Mouse (Mus musculus) brain, embryonic 14.5 days (tissue): ENCODE measurements around the gene Aplp2. TPM values are rescaled to one million over a fixed set of nuclear protein-coding genes. Genes with fewer than 3 reads are reported as not detected.
A peak's percentile ranks its signal among the peaks of the same experiment; 100 is the strongest.

ENCODE experiments used
- DNase-seq: peaks from one replicate; pipeline ENCODE4 v3.0.0-alpha.2; 2011; ENCODE audit warnings: low read depth
- CTCF ChIP-seq: fragments of 200-500 bp; IDR thresholded peaks from 2 replicates; pipeline ENCODE4 v1.5.1; 2012; ENCODE audit warnings: inconsistent platforms, mild to moderate bottlenecking, moderate library complexity, borderline replicate concordance; ENCODE audit not compliant: insufficient read depth, insufficient read length; ENCODE audit errors: extremely low read depth
- POLR2A ChIP-seq: fragments of 200-500 bp; IDR thresholded peaks from 2 replicates; pipeline ENCODE4 v1.6.1; 2012; ENCODE audit warnings: mild to moderate bottlenecking, inconsistent platforms, borderline replicate concordance; ENCODE audit not compliant: poor library complexity, insufficient read depth, insufficient read length, severe bottlenecking; ENCODE audit errors: extremely low read depth
- polyA plus RNA-seq: library from polyadenylated mRNA; depleted of rRNA; stranded (reverse); fragments of >200 nt; gene quantifications from 2 replicates; pipeline ENCODE4 v1.2.3, GENCODE M21; 2012; rRNA removed

The Aplp2 gene
- polyA plus RNA-seq, result 307 and 363 TPM in 2 replicates

- TF ChIP-seq CTCF (no peak), POLR2A (peak; percentile 84)
- peak; percentile 100 for DNase-seq
Observed at GRCm38 (mm10) chr9:31211690-31212499, at the start of gene Aplp2. TSS of gene Aplp2 (minus strand) at chr9:31211815.

GRCm38 (mm10) chr9:31260219-31260618 lies 48.6 kb upstream of the Aplp2 start:
- TF ChIP-seq POLR2A (no peak), CTCF (no peak)
- no peak for DNase-seq

- TF ChIP-seq CTCF (no peak), POLR2A (no peak)
- DNase-seq, result no peak
Observed at GRCm38 (mm10) chr9:31258237-31258636, 46.6 kb upstream of the Aplp2 start.

- no peak for TF ChIP-seq POLR2A
- no peak for TF ChIP-seq CTCF
- DNase-seq, result no peak
Observed at GRCm38 (mm10) chr9:31255953-31256352, 44.3 kb upstream of the Aplp2 start.

GRCm38 (mm10) chr9:31254697-31255004 lies 43.0 kb upstream of the Aplp2 start:
- no peak for TF ChIP-seq CTCF
- TF ChIP-seq POLR2A, result no peak
- DNase-seq, result no peak

GRCm38 (mm10) chr9:31253866-31254696 lies 42.5 kb upstream of the Aplp2 start:
- no peak for DNase-seq
- no peak for TF ChIP-seq CTCF
- no peak for TF ChIP-seq POLR2A

- TF ChIP-seq CTCF (no peak), POLR2A (no peak)
- peak; percentile 15 for DNase-seq
Observed at GRCm38 (mm10) chr9:31253311-31253734, 41.7 kb upstream of the Aplp2 start.

- TF ChIP-seq CTCF, result no peak
- no peak for TF ChIP-seq POLR2A
Observed at GRCm38 (mm10) chr9:31252182-31252799, 40.7 kb upstream of the Aplp2 start.

GRCm38 (mm10) chr9:31247447-31248220 lies 36.0 kb upstream of the Aplp2 start:
- no peak for TF ChIP-seq CTCF
- TF ChIP-seq POLR2A, result no peak
- no peak for DNase-seq

More at GRCm38 (mm10) chr9:31252182-31252799, 40.7 kb upstream of the Aplp2 start:
- DNase-seq, result no peak

- DNase-seq, result no peak
- no peak for TF ChIP-seq POLR2A
- no peak for TF ChIP-seq CTCF
Observed at GRCm38 (mm10) chr9:31246421-31246820, 34.8 kb upstream of the Aplp2 start.

GRCm38 (mm10) chr9:31245006-31245405 lies 33.4 kb upstream of the Aplp2 start:
- TF ChIP-seq POLR2A, result no peak
- TF ChIP-seq CTCF, result no peak
- no peak for DNase-seq

- DNase-seq, result no peak
- TF ChIP-seq CTCF, result no peak
- no peak for TF ChIP-seq POLR2A
Observed at GRCm38 (mm10) chr9:31243939-31244333, 32.3 kb upstream of the Aplp2 start.
